Mouse (Mus musculus): ENCODE measurements at regions not wholly inside any gene's neighbourhood (a gene's known extent, or its start where the extent isn't known, plus 50 kb on each side); places are given as distances from the start of the nearest gene placed in this dataset.

DNA sequence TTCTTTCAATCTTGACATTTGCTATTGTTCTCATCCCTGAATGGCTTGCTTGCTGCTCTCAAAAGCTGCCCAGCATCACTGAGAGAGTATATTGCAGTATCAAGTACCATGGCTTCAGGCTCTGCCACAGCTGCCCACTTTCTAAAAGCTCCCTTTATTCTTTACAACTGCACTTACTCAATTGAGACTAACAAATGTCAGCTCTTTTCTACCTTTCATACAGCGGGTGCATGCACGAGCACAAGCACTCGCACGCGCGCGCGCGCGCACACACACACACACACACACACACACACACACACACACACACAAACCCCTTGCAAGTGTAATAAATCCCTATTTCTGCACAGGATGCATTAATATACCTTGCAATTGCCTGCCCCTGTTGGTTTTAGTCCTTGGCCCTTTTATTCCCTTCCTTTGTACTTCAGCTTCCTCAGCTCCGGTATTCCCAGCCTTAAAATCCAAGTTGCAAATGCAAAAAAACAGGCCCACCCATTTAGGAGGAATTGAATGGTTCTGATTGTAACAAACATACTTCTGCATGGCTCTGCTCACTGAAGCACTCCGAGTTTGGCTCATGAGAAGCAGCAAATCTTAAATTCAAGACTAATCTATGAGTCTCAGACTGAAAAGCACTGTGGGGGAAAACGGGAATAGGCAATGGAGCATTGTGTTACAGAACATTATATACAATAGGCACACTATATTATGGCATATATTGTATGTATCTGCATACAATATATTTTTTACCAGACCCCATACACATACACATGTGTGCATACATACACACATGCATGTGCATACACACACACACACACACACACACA lies 447.7 kb upstream of the Btbd3 start:
- TF ChIP-seq CTCF (IDR thresholded peaks at IDR 0.05; ENCODE audit: extremely low read depth, insufficient read depth, low read length): no peak
- no peak for TF ChIP-seq POLR2A (IDR thresholded peaks at IDR 0.05; ENCODE audit: extremely low read depth, insufficient read depth, low read length)
